Mouse (Mus musculus): ENCODE measurements around the gene Cnp.

Cnp gene

DNA sequence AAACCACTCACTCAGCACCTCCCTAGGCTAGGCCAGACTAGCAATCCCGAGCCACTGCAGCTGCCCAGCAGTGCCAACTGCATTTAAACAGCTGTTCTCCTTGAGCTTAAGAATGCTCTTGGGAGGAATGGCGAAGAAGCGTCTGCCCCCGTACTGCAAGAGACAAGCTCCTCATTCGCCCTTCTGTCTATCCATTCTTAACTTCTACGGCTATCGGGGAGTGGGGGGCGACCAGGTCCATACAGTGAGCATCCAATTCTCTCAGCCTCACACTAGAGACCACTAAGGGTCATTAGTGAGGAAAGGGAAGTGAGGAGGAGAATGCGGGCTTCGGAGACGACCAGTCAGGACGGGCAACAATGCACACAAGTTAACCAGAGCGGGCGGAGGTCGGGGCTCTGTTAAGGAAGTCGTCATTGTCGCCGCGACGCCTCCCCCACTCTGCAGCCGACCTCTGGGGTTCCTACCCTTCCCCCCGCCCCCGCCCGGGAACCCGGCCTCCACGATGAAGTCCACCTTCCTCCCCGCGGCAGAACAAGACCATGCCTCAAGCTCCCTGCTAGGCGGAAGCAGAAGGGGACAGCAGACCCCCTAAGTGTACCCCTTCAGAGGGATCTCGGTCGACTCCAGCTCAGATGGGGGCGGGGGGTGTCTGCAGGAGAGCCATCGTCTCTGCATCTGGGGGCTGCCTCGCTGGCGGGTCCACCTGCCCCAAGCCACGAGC is 44.2 kb downstream of the Cnp start, which contains the start of gene Nkiras2:
Nkiras2 (plus strand) TSS at position 484 of the 724 bp plus-strand sequence.
- in situ Hi-C loops (cut with MboI, MseI): no loop called here

DNA sequence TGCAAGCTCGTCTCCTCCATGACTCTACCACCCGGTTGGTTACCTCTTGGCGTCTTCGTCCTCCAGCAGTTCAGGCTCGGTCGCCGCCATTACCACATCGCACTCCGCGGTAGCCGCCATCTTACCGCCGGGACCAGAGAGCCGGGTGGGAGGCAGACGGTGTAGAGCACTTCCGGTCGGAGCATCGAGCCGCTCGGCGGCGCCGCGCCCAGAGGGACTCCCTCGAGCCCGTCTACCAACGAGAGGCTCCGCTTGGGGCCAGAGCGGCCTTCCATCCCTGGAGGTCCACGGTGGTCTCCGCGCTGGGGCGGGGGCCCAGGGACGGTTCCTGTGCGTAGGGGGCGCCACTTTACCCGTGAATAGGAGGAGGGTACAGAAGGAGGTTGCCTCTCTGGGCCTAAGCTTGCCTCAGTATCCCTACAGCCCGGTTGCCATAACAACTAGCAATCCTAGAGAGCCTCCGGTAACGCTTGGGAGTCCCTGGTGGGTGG is 44.8 kb downstream of the Cnp start:
- in situ Hi-C loops (cut with MboI, MseI): no loop called here

DNA sequence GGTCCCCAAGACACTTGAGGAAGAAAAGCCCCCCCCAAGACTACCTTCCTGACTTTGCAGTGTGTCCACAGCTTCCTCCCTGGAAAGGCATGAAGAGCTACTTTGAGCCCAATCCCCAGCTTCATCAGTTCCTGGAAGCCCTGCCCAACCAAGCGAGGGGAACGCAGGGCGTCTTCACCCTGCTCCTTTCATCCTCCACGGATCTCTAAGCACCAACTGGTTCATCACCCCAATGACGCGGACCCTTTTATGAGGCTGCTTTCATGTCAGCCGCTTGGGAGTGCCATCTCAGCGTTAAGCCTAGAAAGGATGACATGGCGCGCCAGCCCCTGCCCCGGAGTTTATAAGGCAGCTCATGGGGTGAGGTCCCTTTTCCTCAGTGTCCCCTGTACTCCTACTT is 45.3 kb downstream of the Cnp start, which contains the start of gene Dnajc7:
Dnajc7 (minus strand) TSS at position 187 of the 400 bp plus-strand sequence.
- in situ Hi-C loops (cut with MboI, MseI): no loop called here

DNA sequence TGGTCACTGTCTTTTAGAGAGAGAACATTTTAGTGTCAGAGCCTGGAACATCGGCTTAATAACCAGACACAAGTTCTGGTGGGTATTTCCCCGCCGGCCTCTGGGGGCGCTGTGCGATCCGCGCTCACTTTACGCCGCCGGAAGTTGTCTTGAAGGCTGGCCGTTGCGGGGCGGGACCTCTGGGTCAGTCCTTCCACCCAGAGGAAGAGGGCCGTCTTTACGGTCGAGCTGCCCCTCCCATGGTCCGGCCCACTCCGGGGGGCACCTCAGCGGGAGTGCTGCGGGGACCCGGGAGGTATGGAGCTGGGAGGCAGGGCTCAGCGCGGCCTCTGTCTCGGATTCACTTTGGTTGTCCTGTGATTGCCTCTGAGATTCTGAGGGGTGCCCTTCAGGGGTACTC is 48.0 kb downstream of the Cnp start:
- in situ Hi-C loops (cut with MboI, MseI): no loop called here

DNA sequence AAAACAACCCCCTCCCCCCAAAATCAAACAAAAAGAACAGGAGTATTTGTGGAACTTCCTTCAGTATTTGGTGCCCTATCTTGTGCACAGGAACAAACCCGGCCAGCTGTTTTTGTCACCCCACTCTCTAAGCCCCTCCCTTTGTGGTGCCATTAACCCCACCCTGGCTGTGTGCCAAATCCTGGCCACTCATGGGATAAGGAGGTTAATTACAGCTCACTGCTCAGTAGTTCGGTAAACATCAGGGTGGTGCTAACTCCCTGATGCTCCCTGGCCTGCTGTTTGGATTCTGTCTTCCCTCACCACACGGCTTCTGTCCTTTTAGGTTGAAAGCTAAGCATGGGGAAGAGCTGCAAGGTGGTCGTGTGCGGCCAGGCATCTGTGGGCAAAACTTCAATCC is 49.2 kb downstream of the Cnp start:
- in situ Hi-C loops (cut with MboI, MseI): no loop called here

DNA sequence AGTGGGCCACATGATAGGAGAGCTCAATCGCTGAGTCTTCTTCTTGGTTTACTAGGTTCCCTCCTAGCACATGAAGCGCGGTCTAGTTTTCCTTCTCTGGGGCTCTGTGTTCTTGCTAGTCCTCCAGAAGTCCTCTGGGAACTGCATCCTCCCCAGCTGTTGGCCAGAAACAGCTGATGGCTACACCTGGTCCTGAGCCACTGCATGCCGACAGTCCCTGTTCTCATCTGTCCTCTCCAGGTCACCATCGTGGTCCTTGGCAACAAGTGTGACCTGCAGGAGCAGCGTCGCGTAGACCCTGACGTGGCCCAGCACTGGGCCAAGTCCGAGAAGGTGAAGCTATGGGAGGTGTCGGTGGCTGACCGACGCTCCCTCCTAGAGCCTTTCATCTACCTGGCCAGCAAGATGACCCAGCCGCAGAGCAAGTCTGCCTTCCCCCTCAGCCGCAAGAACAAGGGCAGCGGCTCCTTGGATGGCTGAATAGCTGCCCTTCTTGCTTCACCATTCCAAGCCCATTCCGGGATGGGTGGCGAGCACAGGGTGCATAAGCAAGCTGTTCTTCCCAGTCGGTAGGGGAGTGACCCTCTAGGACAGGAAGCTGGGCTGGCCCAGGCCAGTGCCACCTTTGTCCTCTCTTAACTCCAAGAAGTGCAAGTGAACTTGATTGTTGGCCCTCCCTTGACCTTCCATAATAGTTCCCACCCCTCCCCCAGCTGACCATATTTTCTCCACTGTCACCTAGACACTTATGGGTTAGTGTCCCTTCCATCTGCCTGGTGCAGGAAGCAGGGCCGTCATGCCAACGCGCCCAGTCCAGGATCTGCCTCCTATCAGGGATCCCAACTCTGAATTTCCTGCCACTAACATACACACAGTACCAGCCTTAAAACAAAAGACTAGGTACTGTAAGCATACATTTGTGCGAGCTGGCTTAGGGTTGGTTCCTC is 51.3 kb downstream of the Cnp start:
- in situ Hi-C loops (cut with MboI, MseI): no loop called here

DNA sequence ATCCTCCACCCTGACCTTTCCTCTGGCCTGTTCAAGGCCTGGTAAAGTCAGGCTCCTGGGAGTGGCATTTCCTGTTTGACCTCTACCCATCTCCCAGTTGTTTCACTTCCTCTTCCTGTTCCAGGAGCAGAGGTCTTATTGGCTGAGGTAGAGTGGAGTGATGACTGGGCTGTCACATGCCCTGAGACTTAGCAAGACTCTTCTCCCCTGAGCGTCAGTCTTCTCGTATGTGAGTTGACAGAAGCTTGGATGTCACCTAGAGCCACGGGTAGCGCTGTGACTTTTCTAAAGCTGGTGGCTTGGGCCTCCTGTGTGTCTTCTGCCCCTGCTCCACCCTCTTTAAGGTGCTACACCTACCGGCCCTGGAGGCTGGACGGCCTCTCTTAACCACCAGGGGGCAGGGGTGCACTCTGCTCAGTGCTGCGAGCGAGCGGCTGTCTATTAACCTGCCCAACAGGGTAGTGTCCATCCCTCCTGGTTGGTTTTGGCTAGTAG is 52.0 kb downstream of the Cnp start:
- in situ Hi-C loops (cut with MboI, MseI): no loop called here

DNA sequence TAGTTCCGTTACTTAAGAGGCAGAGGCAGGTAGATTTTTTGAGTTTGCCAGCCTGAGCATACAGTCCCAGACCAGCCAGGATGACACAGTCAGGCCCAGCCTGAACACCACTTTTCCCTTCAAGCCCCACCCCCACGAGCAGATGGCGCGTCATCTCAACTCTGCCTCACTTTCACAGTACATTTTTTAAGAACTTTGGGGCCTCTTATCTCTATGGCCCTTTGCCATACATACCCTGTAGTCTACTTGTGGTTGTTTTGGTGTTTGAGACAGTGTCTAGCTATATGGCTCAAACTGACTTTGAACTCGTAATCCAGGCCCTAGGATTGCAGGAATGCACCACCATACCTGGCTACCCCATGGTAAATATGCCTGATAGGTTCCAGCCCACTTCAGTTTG is 53.4 kb downstream of the Cnp start:
- in situ Hi-C loops (cut with MboI, MseI): no loop called here

DNA sequence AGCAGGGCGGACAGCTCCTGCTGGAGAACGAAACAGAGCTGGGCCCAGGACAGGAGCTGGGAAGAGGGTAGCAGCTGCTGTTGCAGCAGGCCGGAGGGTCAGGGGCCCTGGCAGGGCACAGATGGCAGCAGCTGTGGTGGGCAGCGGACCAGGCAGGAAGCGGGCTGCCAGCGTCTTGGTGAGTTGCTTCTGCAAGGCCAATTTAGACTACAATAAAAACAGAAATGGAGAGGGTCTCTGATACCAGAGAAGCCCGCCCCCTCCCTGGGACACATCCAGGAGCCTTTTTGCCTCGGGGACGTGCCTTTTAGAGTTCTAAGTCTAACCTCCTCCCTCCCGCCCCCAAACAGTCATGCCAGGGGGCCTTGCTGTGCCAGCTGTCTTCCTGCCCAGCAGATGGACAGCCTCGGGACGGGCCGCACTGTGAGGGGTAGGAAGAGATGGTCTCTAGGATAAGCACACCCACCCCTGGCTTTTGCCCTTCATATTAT is 54.2 kb downstream of the Cnp start:
- in situ Hi-C loops (cut with MboI, MseI): no loop called here

DNA sequence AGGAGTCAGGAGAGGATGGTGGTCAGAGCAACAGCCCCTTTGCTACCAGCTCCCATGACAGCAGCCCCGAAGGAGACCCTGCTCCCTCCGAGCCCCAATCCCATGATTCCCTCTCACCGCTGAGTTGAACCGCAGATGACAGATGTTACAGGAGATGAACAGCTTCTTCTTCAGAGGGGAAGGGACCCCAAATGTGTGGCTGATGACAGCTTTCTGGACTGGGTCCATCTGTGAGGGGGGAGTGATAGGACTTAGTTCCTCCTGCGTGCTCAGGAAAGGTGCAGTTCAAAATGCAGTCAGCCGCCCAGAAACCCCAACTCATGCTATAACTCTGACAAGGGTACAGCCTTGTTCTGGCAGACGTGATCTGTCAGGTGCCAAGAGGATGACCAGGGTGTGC is 59.8 kb downstream of the Cnp start:
- in situ Hi-C loops (cut with MboI, MseI): no loop called here

DNA sequence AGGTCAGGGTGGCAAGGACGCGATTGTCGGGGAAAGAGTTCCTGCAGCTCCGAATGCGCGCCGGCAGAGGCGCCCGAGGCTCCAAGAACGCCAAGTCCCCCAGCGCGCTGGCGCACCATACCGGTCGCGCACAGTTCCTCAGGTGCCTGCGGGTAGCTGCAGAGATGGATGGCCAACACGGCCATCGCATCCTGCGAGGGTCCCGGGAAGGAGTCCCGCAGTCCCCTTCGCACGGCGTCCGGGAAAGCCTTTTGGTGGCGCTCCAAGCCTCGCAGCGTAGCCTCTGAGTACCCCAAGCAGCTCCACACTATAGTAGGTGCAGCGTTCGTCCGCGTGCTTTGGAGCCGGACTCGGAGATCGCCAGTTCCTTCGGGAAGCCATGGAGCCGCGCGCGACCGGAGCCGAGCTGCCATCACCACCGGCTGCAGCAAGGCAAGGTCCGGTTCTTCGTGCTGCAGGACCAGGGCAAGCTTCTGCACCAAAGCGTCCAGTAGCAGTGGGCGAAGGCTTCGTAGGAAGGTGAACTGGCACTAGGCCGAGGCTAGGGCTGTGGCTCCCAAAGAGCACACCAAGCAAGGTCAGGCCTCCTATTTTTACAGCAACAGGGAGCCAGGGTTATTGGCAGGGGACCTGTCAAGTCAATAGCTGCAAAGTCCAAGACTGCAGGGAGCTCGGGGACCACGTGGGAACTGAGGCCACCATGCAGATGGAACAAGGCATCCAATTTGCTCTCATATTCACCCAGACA is 65.6 kb downstream of the Cnp start:
- in situ Hi-C loops (cut with MboI, MseI): loop anchor here (5.0 kb wide), 1 partner anchor 73 kb away; no protein-coding TSS in a partner anchor

Data from T-helper 1 cell (primary cell).